Mouse (Mus musculus): ENCODE results near the gene Wnt5b.

GRCm38 (mm10) chr6:119459041-119459440, 85.1 kb downstream of the Wnt5b start:
- TF ChIP-seq POLR2A (IDR thresholded peaks at IDR 0.05; ENCODE audit: insufficient read depth, low read depth, low read length) (no peak), CTCF (IDR thresholded peaks at IDR 0.05; ENCODE audit: insufficient read depth, low read depth, low read length) (no peak)
